Mouse (Mus musculus) intestine, embryonic 15.5 days (tissue): ENCODE data around the gene Znfx1. TPM values are rescaled to one million over a fixed set of nuclear protein-coding genes. Genes with fewer than 3 reads are reported as not detected.
A peak's percentile ranks its signal among the peaks of the same experiment; 100 is the strongest.

ENCODE experiments used
- ATAC-seq: fragments of 200-750 bp; cut with Nextera tagmentation; 2 replicates; pipeline ENCODE4 v1.8.0; 2017; ENCODE audit warnings: moderate TSS enrichment, moderate library complexity
- H3K27ac ChIP-seq: fragments of 300-500 bp; sonication (generic); 2 replicates; pipeline ENCODE4 v1.5.1; 2015; ENCODE audit warnings: mild to moderate bottlenecking, inconsistent platforms
- H3K27me3 ChIP-seq: fragments of 300-500 bp; sonication (generic); replicated peaks from 2 replicates; pipeline ENCODE4 v1.6.1; 2015; ENCODE audit warnings: inconsistent platforms
- H3K36me3 ChIP-seq: fragments of 300-500 bp; sonication (generic); 2 replicates; pipeline ENCODE4 v1.6.1; 2015; ENCODE audit warnings: inconsistent platforms
- H3K4me1 ChIP-seq: fragments of 300-500 bp; sonication (generic); replicated peaks from 2 replicates; pipeline ENCODE4 v1.6.1; 2015; ENCODE audit warnings: inconsistent platforms
- H3K4me2 ChIP-seq: fragments of 300-500 bp; sonication (generic); replicated peaks from 2 replicates; pipeline ENCODE4 v1.6.1; 2015; ENCODE audit warnings: mild to moderate bottlenecking, inconsistent platforms
- H3K4me3 ChIP-seq: fragments of 300-500 bp; sonication (generic); replicated peaks from 2 replicates; pipeline ENCODE4 v1.5.1; 2015; ENCODE audit warnings: inconsistent platforms
- H3K9ac ChIP-seq: fragments of 300-500 bp; sonication (generic); 2 replicates; pipeline ENCODE4 v1.6.1; 2015; ENCODE audit warnings: inconsistent platforms
- H3K9me3 ChIP-seq: fragments of 300-500 bp; sonication (generic); 2 replicates; pipeline ENCODE4 v1.6.1; 2016; ENCODE audit warnings: inconsistent platforms
- WGBS: fragments of 180-500 bp; shearing (Covaris S2); methylation state at CpG from one replicate; pipeline ENCODE4 v1.1.7; 2015; 5-methylcytosine and 5-hydroxymethylcytosine counted together
- polyA plus RNA-seq: library from polyadenylated mRNA; unstranded; fragments of >200 nt; fragmentation: Nextera tagmentation; extraction: Ambion mirVana; gene quantifications from 2 replicates; pipeline ENCODE4 v1.2.1, GENCODE M21; 2015

Znfx1 gene
- polyA plus RNA-seq: 7.7 and 7.8 TPM in 2 replicates

- peak; percentile 92 for ATAC-seq
- Histone ChIP-seq H3K27me3 (no peaks in the 10 kb centered on the region), H3K4me1 (peaks cover 32% of the 10 kb centered on the region), H3K27ac (peak within 1 kb of the TSS; percentile 93), H3K9ac (peak within 1 kb of the TSS; percentile 82), H3K4me3 (peak within 1 kb of the TSS; percentile 75), H3K4me2 (peak within 1 kb of the TSS; percentile 75), H3K36me3 (peaks cover 16% of the 10 kb centered on the region; the same call in 1 of the 2 replicates), H3K9me3 (no peaks in the 10 kb centered on the region)
- WGBS: under 1% methylated on average over 57 of the region's 57 CpGs
Measured at GRCm38 (mm10) chr2:167062965-167063880, at the start of gene Znfx1. Gene Znfx1, minus strand, starts transcription at chr2:167063015.

DNA sequence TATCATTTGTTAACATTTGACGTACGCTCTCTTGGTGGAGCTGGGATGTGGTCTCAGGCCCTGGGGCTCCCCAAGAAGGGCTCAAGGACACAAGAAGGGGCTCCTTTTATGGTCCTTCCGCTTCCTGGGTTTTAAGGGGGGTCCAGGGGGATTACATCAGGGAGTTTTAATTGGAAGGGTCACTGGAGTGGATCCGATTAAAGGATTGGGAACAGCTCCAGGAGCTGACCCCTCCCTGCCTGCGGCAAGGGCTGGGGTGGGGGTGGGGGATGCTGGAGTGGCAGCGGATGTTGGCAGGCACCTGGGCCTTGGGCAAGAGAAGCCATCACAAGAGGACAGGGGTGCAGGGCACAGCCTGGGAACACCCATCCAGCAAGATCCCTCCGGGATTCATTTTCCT lies 49.4 kb upstream of the Znfx1 start:
- Histone ChIP-seq H3K9ac (no peak overlapping the region), H3K9me3 (no peaks in the 10 kb centered on the region), H3K27ac (no peak overlapping the region), H3K27me3 (no peaks in the 10 kb centered on the region), H3K4me3 (no peak overlapping the region), H3K4me1 (no peaks in the 10 kb centered on the region), H3K4me2 (no peak overlapping the region), H3K36me3 (no peaks in the 10 kb centered on the region)
- ATAC-seq: 0 out of 2 replicates have a peak, but pooled peaks have one; percentile 8
- 57% methylated on average over 7 of the region's 7 CpGs for WGBS

GRCm38 (mm10) chr2:167109506-167109905 lies 46.7 kb upstream of the Znfx1 start:
- Histone ChIP-seq H3K4me3 (no peak overlapping the region), H3K4me1 (no peaks in the 10 kb centered on the region), H3K27me3 (no peaks in the 10 kb centered on the region), H3K36me3 (no peaks in the 10 kb centered on the region), H3K9me3 (no peaks in the 10 kb centered on the region), H3K9ac (no peak overlapping the region), H3K27ac (no peak overlapping the region), H3K4me2 (no peak overlapping the region)
- 79% methylated on average over 8 of the region's 8 CpGs for whole genome bisulfite sequencing
- ATAC-seq: no peak

- Histone ChIP-seq H3K27me3 (no peaks in the 10 kb centered on the region), H3K4me1 (no peaks in the 10 kb centered on the region), H3K9ac (no peak overlapping the region), H3K36me3 (no peaks in the 10 kb centered on the region), H3K9me3 (no peaks in the 10 kb centered on the region), H3K4me2 (no peak overlapping the region), H3K4me3 (no peak overlapping the region), H3K27ac (no peak overlapping the region)
- 58% methylated on average over 7 of the region's 7 CpGs for WGBS
- no peak for ATAC-seq
Measured at GRCm38 (mm10) chr2:167103546-167103945, 40.7 kb upstream of the Znfx1 start.

- H3K9me3 ChIP-seq: no peaks in the 10 kb centered on the region
- no peak overlapping the region for H3K4me3 ChIP-seq
- H3K4me2 ChIP-seq: 0 out of 2 replicates have a peak overlapping the region, but pooled peaks have one; percentile 9
- 65% methylated on average over 17 of the region's 17 CpGs for WGBS
- H3K9ac ChIP-seq: no peak overlapping the region
- no peaks in the 10 kb centered on the region for H3K27me3 ChIP-seq
- no peaks in the 10 kb centered on the region for H3K4me1 ChIP-seq
- no peaks in the 10 kb centered on the region for H3K36me3 ChIP-seq
- no peak for ATAC-seq
- no peak overlapping the region for H3K27ac ChIP-seq
Measured at GRCm38 (mm10) chr2:167101743-167102441, 39.1 kb upstream of the Znfx1 start.

DNA sequence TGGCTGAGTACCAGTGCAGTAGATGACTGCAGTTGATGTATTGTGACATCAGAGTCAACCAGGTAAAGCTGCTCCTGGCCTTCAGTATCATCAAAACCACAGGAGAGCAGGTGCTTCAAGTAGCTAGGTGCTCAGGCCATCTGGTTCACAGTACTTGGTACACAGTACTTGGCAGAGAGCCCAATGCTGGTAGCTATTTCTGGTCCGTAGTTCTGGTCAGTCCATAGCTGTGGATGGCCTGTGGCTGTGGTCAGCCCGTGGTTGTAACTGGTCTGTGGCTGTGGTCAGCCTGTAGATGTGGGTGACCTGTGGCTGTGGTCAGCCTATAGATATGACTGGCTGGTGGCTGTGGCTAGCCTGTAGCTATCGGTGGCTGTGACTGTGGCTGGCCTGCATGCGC lies 31.9 kb upstream of the Znfx1 start:
- Histone ChIP-seq H3K4me1 (no peaks in the 10 kb centered on the region), H3K9ac (no peak overlapping the region), H3K4me2 (no peak overlapping the region), H3K9me3 (no peaks in the 10 kb centered on the region), H3K4me3 (no peak overlapping the region), H3K36me3 (no peaks in the 10 kb centered on the region), H3K27me3 (no peaks in the 10 kb centered on the region), H3K27ac (no peak overlapping the region)
- 81% methylated on average over 4 of the region's 4 CpGs for WGBS
- no peak for ATAC-seq

DNA sequence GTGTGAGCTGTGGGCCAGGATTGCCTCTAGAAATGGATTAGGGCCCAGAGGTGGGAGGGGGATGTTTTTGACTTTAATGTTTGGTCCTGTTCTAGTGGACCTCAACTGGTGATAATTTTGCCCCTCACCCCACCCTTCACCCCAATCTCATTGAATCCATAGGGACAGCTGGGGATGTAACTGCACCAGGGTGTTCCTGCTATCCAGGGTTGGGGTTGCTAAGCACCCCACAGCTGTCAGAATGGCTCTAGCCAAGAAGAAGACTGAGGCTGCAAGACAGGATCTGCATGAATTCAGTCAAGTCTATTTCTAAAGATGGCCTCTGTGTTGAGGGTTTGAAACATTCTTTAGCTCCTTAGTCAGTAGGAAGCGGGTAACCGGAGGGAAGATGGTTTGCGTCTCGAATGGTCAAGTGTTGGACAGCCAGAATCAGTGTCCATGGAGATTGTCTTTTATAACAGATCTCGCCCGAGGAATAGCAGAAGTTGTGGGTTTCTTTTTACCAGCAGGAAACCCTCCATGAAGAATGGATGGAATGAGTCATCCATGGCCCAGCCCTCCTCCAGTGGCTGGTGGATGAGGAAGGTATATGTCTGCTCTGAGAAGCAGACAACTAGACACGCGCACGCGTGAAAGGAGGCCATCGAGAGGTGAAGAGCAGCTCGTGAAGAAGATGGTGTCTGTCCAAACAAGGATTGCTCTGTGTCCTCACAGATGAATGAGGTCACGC lies 30.5 kb upstream of the Znfx1 start:
- H3K27ac ChIP-seq: no peak overlapping the region
- H3K9ac ChIP-seq: no peak overlapping the region
- no peak for ATAC-seq
- H3K4me2 ChIP-seq: no peak overlapping the region
- H3K36me3 ChIP-seq: no peaks in the 10 kb centered on the region
- no peak overlapping the region for H3K4me3 ChIP-seq
- 80% methylated on average over 13 of the region's 13 CpGs for WGBS
- H3K4me1 ChIP-seq: no peaks in the 10 kb centered on the region
- H3K27me3 ChIP-seq: no peaks in the 10 kb centered on the region
- H3K9me3 ChIP-seq: no peaks in the 10 kb centered on the region

GRCm38 (mm10) chr2:167090271-167090670 lies 27.5 kb upstream of the Znfx1 start:
- Histone ChIP-seq H3K9ac (no peak overlapping the region), H3K27me3 (no peaks in the 10 kb centered on the region), H3K4me3 (no peak overlapping the region), H3K9me3 (no peaks in the 10 kb centered on the region), H3K27ac (no peak overlapping the region), H3K4me2 (no peak overlapping the region), H3K4me1 (no peaks in the 10 kb centered on the region), H3K36me3 (no peaks in the 10 kb centered on the region)
- 71% methylated on average over 1 of the region's 1 CpGs for WGBS
- no peak for ATAC-seq

- WGBS: 73% methylated on average over 5 of the region's 5 CpGs
- ATAC-seq: no peak
- Histone ChIP-seq H3K4me2 (no peak overlapping the region), H3K9me3 (no peaks in the 10 kb centered on the region), H3K4me3 (no peak overlapping the region), H3K9ac (no peak overlapping the region), H3K27ac (no peak overlapping the region), H3K4me1 (0 out of 2 replicates have a peak, but pooled peaks cover under 1% of the 10 kb centered on the region), H3K27me3 (no peaks in the 10 kb centered on the region), H3K36me3 (no peaks in the 10 kb centered on the region)
Measured at GRCm38 (mm10) chr2:167086836-167087235, 24.0 kb upstream of the Znfx1 start.

- no peaks in the 10 kb centered on the region for H3K9me3 ChIP-seq
- no peaks in the 10 kb centered on the region for H3K36me3 ChIP-seq
- H3K9ac ChIP-seq: no peak overlapping the region
- H3K27ac ChIP-seq: no peak overlapping the region
- no peak overlapping the region for H3K4me3 ChIP-seq
- ATAC-seq: no peak
- H3K4me2 ChIP-seq: no peak overlapping the region
- H3K27me3 ChIP-seq: no peaks in the 10 kb centered on the region
- WGBS: 51% methylated on average over 11 of the region's 11 CpGs
- H3K4me1 ChIP-seq: 0 out of 2 replicates have a peak, but pooled peaks cover 5% of the 10 kb centered on the region
Measured at GRCm38 (mm10) chr2:167086092-167086491, 23.3 kb upstream of the Znfx1 start.

- Histone ChIP-seq H3K9ac (no peak overlapping the region), H3K4me2 (no peak overlapping the region), H3K27ac (no peak overlapping the region), H3K4me1 (peaks cover 15% of the 10 kb centered on the region), H3K4me3 (no peak overlapping the region), H3K9me3 (no peaks in the 10 kb centered on the region), H3K27me3 (no peaks in the 10 kb centered on the region), H3K36me3 (no peaks in the 10 kb centered on the region)
- no peak for ATAC-seq
- 12% methylated on average over 4 of the region's 4 CpGs for WGBS
Measured at GRCm38 (mm10) chr2:167081639-167082038, 18.8 kb upstream of the Znfx1 start.

GRCm38 (mm10) chr2:167081135-167081534 lies 18.3 kb upstream of the Znfx1 start:
- Histone ChIP-seq H3K4me1 (peaks cover 15% of the 10 kb centered on the region), H3K4me2 (no peak overlapping the region), H3K36me3 (no peaks in the 10 kb centered on the region), H3K27me3 (no peaks in the 10 kb centered on the region), H3K4me3 (no peak overlapping the region), H3K9me3 (no peaks in the 10 kb centered on the region), H3K9ac (no peak overlapping the region), H3K27ac (no peak overlapping the region)
- no peak for ATAC-seq
- 67% methylated on average over 6 of the region's 6 CpGs for WGBS
